Mouse (Mus musculus): Measurements from ENCODE around the gene H2-Q7. TPM values are rescaled to one million over a fixed set of nuclear protein-coding genes. Genes with fewer than 3 reads are reported as not detected.
"Not testable (repeated sequence)": the region's sequence is repeated elsewhere in the genome, so short reads cannot be mapped to it uniquely, and the experiment has no call there.

H2-Q7 gene
- polyA plus RNA-seq, 1 experiment, result 101 TPM

DNA sequence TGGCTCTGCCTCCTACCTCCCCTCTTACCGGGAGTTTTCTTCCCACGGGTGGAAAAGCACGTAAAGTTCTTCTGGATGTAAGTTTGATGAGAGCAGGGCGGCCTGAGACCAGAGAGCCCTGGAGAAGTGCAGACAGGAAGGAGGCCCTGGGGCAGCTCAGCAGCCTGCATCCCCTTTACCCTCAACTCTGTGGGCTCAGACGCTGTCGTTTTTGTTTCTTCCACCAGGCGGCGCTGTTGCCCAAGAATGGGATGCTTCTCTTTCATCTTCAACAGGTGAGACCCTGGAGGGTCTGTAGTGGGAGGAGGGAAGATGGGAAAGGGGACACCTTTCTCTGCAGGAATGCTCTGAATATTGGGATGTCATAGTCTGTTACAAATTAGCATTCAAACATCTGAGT is 26.7 kb downstream of the H2-Q7 start:
- peak; percentile 67 for TF ChIP-seq CTCF (IDR thresholded peaks at IDR 0.05; ENCODE audit: control insufficient read depth, insufficient read depth, low read length)

GRCm38 (mm10) chr17:35468936-35469335 is 30.0 kb downstream of the H2-Q7 start:
- not testable (repeated sequence) for H3K4me1 ChIP-seq (ENCODE audit: control insufficient read depth, insufficient read depth, low read length); H3K27ac ChIP-seq (ENCODE audit: control insufficient read depth, insufficient read depth, low read depth, low read length, poor library complexity); H3K4me3 ChIP-seq (replicated peaks; ENCODE audit: control insufficient read depth, low read depth, low read length)
- WGBS, result 30% methylated on average over 3 of the region's 3 CpGs

More for the DNA sequence above, 26.7 kb downstream of the H2-Q7 start:
- 4% methylated on average over 8 of the region's 8 CpGs for WGBS
- H3K27ac ChIP-seq (ENCODE audit: control insufficient read depth, insufficient read depth, low read depth, low read length, poor library complexity); H3K4me1 ChIP-seq (ENCODE audit: control insufficient read depth, insufficient read depth, low read length); H3K4me3 ChIP-seq (replicated peaks; ENCODE audit: control insufficient read depth, low read depth, low read length): not testable (repeated sequence)

DNA sequence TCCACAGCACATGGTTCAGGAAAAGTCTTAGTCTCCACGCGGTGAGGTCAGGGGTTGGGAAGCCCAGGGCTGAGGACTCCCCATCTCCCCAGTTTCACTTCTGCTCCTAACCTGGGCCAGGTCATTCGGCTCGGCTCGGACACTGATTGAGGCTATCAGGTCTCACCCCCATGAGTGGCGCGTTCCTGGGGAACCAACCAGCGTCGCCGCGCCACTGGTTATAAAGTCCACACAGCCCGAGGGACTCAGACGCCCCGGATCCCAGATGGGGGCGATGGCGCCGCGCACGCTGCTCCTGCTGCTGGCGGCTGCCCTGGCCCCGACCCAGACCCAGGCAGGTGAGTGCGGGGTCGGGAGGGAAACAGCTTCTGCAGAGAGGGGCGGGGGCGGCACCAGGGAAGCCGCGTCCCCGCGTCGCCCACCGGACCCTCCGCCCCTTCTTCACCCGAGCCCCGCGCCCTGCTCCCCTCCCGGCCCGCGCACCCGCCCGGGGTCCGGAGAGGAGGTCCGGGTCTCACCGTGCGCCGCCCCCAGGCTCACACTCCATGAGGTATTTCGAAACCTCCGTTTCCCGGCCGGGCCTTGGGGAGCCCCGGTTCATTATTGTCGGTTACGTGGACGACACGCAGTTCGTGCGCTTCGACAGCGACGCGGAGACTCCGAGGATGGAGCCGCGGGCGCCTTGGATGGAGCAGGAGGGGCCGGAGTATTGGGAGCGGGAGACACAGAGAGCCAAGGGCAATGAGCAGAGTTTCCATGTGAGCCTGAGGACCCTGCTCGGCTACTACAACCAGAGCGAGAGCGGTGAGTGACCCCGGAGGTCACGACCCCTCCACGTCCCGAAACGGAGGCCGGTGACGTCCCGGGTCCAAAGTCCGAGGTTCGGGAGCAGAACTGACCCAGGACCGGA is 31.1 kb downstream of the H2-Q7 start, which contains the start of gene H2-Q10:
TSS of gene H2-Q10 (plus strand) at position 248 of the 910 bp plus-strand sequence.
- peak within 1 kb of the TSS; percentile 62 for H3K27ac ChIP-seq (ENCODE audit: control insufficient read depth, insufficient read depth, low read depth, low read length, poor library complexity)
- no peaks in the 10 kb centered on the region for H3K4me1 ChIP-seq (ENCODE audit: control insufficient read depth, insufficient read depth, low read length)
- H3K4me3 ChIP-seq (replicated peaks; ENCODE audit: control insufficient read depth, low read depth, low read length), result peak within 1 kb of the TSS; percentile 54
- TF ChIP-seq CTCF (IDR thresholded peaks at IDR 0.05; ENCODE audit: control insufficient read depth, insufficient read depth, low read length) (no peak), POLR2A (IDR thresholded peaks at IDR 0.05; ENCODE audit: borderline replicate concordance, control insufficient read depth, low read depth, low read length) (no peak)
- WGBS, result 4% methylated on average over 72 of the region's 80 CpGs

DNA sequence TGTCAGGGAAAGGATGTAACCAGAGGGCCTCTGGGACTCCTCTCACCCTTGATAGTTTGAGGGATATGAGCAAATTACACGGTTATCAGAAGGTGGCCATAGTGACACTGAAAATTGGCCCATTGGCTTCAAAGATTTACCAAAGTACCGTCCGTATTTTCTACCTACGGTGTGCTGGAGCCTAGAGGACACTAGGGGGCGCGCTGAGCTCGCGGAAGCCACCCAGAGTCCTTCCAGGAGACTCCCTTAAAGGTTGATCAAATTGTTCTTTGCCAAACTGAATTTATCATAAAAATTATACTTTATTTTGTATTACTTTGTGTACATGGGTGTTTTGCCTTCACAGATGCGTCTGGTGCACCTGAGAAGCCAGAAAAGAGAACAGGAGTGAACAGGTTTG is 45.1 kb downstream of the H2-Q7 start:
- 1% methylated on average over 9 of the region's 9 CpGs for WGBS
- TF ChIP-seq POLR2A (IDR thresholded peaks at IDR 0.05; ENCODE audit: borderline replicate concordance, control insufficient read depth, low read depth, low read length) (no peak), CTCF (IDR thresholded peaks at IDR 0.05; ENCODE audit: control insufficient read depth, insufficient read depth, low read length) (peak; percentile 88)
- H3K27ac ChIP-seq (ENCODE audit: control insufficient read depth, insufficient read depth, low read depth, low read length, poor library complexity), result no peak overlapping the region
- H3K4me1 ChIP-seq (ENCODE audit: control insufficient read depth, insufficient read depth, low read length), result no peaks in the 10 kb centered on the region; the same call in 1 of the 2 replicates
- no peak overlapping the region for H3K4me3 ChIP-seq (replicated peaks; ENCODE audit: control insufficient read depth, low read depth, low read length)

DNA sequence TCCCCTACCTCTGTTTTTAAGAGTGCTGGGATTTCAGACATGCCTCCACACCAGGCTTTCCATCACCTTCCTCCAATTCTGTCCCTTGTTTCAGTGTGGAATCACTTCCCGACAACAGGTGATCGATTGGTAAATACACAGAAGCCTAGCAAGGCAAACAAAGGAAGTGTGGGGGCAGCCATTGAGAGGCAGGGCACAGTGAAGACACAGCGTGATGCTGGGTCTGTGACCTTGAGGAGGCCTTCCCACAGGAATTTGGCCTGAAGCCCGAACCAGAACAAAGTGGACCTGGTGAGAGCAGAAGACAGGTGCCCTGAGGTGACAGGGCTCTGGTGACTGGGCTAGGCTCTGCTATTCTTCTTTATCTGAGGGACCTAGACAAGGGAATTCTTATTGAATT is 46.7 kb downstream of the H2-Q7 start:
- no peak overlapping the region for H3K4me3 ChIP-seq (replicated peaks; ENCODE audit: control insufficient read depth, low read depth, low read length)
- H3K27ac ChIP-seq (ENCODE audit: control insufficient read depth, insufficient read depth, low read depth, low read length, poor library complexity), result no peak overlapping the region
- H3K4me1 ChIP-seq (ENCODE audit: control insufficient read depth, insufficient read depth, low read length), result no peaks in the 10 kb centered on the region; the same call in 1 of the 2 replicates
- no peak for TF ChIP-seq CTCF (IDR thresholded peaks at IDR 0.05; ENCODE audit: control insufficient read depth, insufficient read depth, low read length)
- TF ChIP-seq POLR2A (IDR thresholded peaks at IDR 0.05; ENCODE audit: borderline replicate concordance, control insufficient read depth, low read depth, low read length), result no peak
- WGBS, result 26% methylated on average over 4 of the region's 4 CpGs

- WGBS, result 46% methylated on average over 10 of the region's 10 CpGs
- no peak for TF ChIP-seq POLR2A (IDR thresholded peaks at IDR 0.05; ENCODE audit: borderline replicate concordance, control insufficient read depth, low read depth, low read length)
- no peak for TF ChIP-seq CTCF (IDR thresholded peaks at IDR 0.05; ENCODE audit: control insufficient read depth, insufficient read depth, low read length)
- Histone ChIP-seq H3K4me1 (ENCODE audit: control insufficient read depth, insufficient read depth, low read length) (no peaks in the 10 kb centered on the region; the same call in 1 of the 2 replicates), H3K27ac (ENCODE audit: control insufficient read depth, insufficient read depth, low read depth, low read length, poor library complexity) (no peak overlapping the region), H3K4me3 (replicated peaks; ENCODE audit: control insufficient read depth, low read depth, low read length) (no peak overlapping the region)
Measured at GRCm38 (mm10) chr17:35486726-35487125, 47.8 kb downstream of the H2-Q7 start.

GRCm38 (mm10) chr17:35488041-35488440 is 49.1 kb downstream of the H2-Q7 start:
- H3K4me3 ChIP-seq (replicated peaks; ENCODE audit: control insufficient read depth, low read depth, low read length), result no peak overlapping the region
- TF ChIP-seq CTCF (IDR thresholded peaks at IDR 0.05; ENCODE audit: control insufficient read depth, insufficient read depth, low read length), result no peak
- no peak for TF ChIP-seq POLR2A (IDR thresholded peaks at IDR 0.05; ENCODE audit: borderline replicate concordance, control insufficient read depth, low read depth, low read length)
- no peak overlapping the region for H3K27ac ChIP-seq (ENCODE audit: control insufficient read depth, insufficient read depth, low read depth, low read length, poor library complexity)
- 85% methylated on average over 2 of the region's 2 CpGs for WGBS
- no peaks in the 10 kb centered on the region; the same call in 1 of the 2 replicates for H3K4me1 ChIP-seq (ENCODE audit: control insufficient read depth, insufficient read depth, low read length)

- 59% methylated on average over 5 of the region's 5 CpGs for WGBS
- no peak overlapping the region for H3K27ac ChIP-seq (ENCODE audit: control insufficient read depth, insufficient read depth, low read depth, low read length, poor library complexity)
- no peak for TF ChIP-seq POLR2A (IDR thresholded peaks at IDR 0.05; ENCODE audit: borderline replicate concordance, control insufficient read depth, low read depth, low read length)
- TF ChIP-seq CTCF (IDR thresholded peaks at IDR 0.05; ENCODE audit: control insufficient read depth, insufficient read depth, low read length), result no peak
- H3K4me3 ChIP-seq (replicated peaks; ENCODE audit: control insufficient read depth, low read depth, low read length), result no peak overlapping the region
- no peaks in the 10 kb centered on the region for H3K4me1 ChIP-seq (ENCODE audit: control insufficient read depth, insufficient read depth, low read length)
Measured at GRCm38 (mm10) chr17:35490320-35490719, 51.4 kb downstream of the H2-Q7 start.

Other genes starting within 250 kb of the H2-Q7 start
- 38.6 and 66.2 TPM in 2 replicates for gene Ltb, start 244.7 kb upstream of the H2-Q7 start, polyA plus RNA-seq (2011; ENCODE audit: insufficient read depth, insufficient read length, low replicate concordance, missing spikeins)
- 3.2 and 7.4 TPM in 2 replicates for gene Tnf, start 237.1 kb upstream of the H2-Q7 start, polyA plus RNA-seq (2011; ENCODE audit: insufficient read depth, insufficient read length, low replicate concordance, missing spikeins)
- 3.5 and 4.4 TPM in 2 replicates for gene Lta, start 233.8 kb upstream of the H2-Q7 start, polyA plus RNA-seq (2011; ENCODE audit: insufficient read depth, insufficient read length, low replicate concordance, missing spikeins)
- gene Gm16181, start 218.3 kb upstream of the H2-Q7 start, polyA plus RNA-seq (2011; ENCODE audit: insufficient read depth, insufficient read length, low replicate concordance, missing spikeins), result not detected in 2 replicates
- 4.1 and 9.9 TPM in 2 replicates for gene Atp6v1g2, start 205.5 kb upstream of the H2-Q7 start, polyA plus RNA-seq (2011; ENCODE audit: insufficient read depth, insufficient read length, low replicate concordance, missing spikeins)
- 9.9 and 24.9 TPM in 2 replicates for gene Nfkbil1, start 203.4 kb upstream of the H2-Q7 start, polyA plus RNA-seq (2011; ENCODE audit: insufficient read depth, insufficient read length, low replicate concordance, missing spikeins)
- gene Ddx39b, start 197.4 kb upstream of the H2-Q7 start, polyA plus RNA-seq (2011; ENCODE audit: insufficient read depth, insufficient read length, low replicate concordance, missing spikeins), result 275 and 374 TPM in 2 replicates
- gene H2-D1, start 176.4 kb upstream of the H2-Q7 start, polyA plus RNA-seq (2011; ENCODE audit: insufficient read depth, insufficient read length, low replicate concordance, missing spikeins), result 399 and 727 TPM in 2 replicates
- not detected in 2 replicates for gene H2-Q1, start 118.8 kb upstream of the H2-Q7 start, polyA plus RNA-seq (2011; ENCODE audit: insufficient read depth, insufficient read length, low replicate concordance, missing spikeins)
- not detected in 2 replicates for gene H2-Q2, start 96.9 kb upstream of the H2-Q7 start, polyA plus RNA-seq (2011; ENCODE audit: insufficient read depth, insufficient read length, low replicate concordance, missing spikeins)
- 62.5 and 82.4 TPM in 2 replicates for gene H2-Q4, start 59.5 kb upstream of the H2-Q7 start, polyA plus RNA-seq (2011; ENCODE audit: insufficient read depth, insufficient read length, low replicate concordance, missing spikeins)
- gene H2-Q6, start 14.3 kb upstream of the H2-Q7 start, polyA plus RNA-seq (2011; ENCODE audit: insufficient read depth, insufficient read length, low replicate concordance, missing spikeins), result 52.3 and 95.2 TPM in 2 replicates
- 28.2 and 68.7 TPM in 2 replicates for gene H2-Q10, start 30.9 kb downstream of the H2-Q7 start, polyA plus RNA-seq (2011; ENCODE audit: insufficient read depth, insufficient read length, low replicate concordance, missing spikeins)
- 102 TPM in 1 of 2 replicates, not detected in the other for gene Pou5f1, start 66.9 kb downstream of the H2-Q7 start, polyA plus RNA-seq (2011; ENCODE audit: insufficient read depth, insufficient read length, low replicate concordance, missing spikeins)
- 28.7 and 41.7 TPM in 2 replicates for gene Tcf19, start 77.7 kb downstream of the H2-Q7 start, polyA plus RNA-seq (2011; ENCODE audit: insufficient read depth, insufficient read length, low replicate concordance, missing spikeins)
- 15.7 and 31.8 TPM in 2 replicates for gene Cchcr1, start 77.9 kb downstream of the H2-Q7 start, polyA plus RNA-seq (2011; ENCODE audit: insufficient read depth, insufficient read length, low replicate concordance, missing spikeins)
- not detected in 2 replicates for gene Psors1c2, start 94.0 kb downstream of the H2-Q7 start, polyA plus RNA-seq (2011; ENCODE audit: insufficient read depth, insufficient read length, low replicate concordance, missing spikeins)
- gene Cdsn, start 113.0 kb downstream of the H2-Q7 start, polyA plus RNA-seq (2011; ENCODE audit: insufficient read depth, insufficient read length, low replicate concordance, missing spikeins), result not detected in 2 replicates
- gene 2300002M23Rik, start 128.3 kb downstream of the H2-Q7 start, polyA plus RNA-seq (2011; ENCODE audit: insufficient read depth, insufficient read length, low replicate concordance, missing spikeins), result not detected in 2 replicates
- gene Sfta2, start 162.4 kb downstream of the H2-Q7 start, polyA plus RNA-seq (2011; ENCODE audit: insufficient read depth, insufficient read length, low replicate concordance, missing spikeins), result not detected in 2 replicates
- not detected in 2 replicates for gene Gm9573, start 187.5 kb downstream of the H2-Q7 start, polyA plus RNA-seq (2011; ENCODE audit: insufficient read depth, insufficient read length, low replicate concordance, missing spikeins)
- not detected in 2 replicates for gene Mucl3, start 204.5 kb downstream of the H2-Q7 start, polyA plus RNA-seq (2011; ENCODE audit: insufficient read depth, insufficient read length, low replicate concordance, missing spikeins)
- 13.1 and 25.0 TPM in 2 replicates for gene Vars2, start 228.4 kb downstream of the H2-Q7 start, polyA plus RNA-seq (2011; ENCODE audit: insufficient read depth, insufficient read length, low replicate concordance, missing spikeins)
- gene Gtf2h4, start 234.6 kb downstream of the H2-Q7 start, polyA plus RNA-seq (2011; ENCODE audit: insufficient read depth, insufficient read length, low replicate concordance, missing spikeins), result 12.5 and 21.1 TPM in 2 replicates